Mouse (Mus musculus) limb, embryonic 15.5 days (tissue): ENCODE data around the gene Atp6v1b1. TPM values are rescaled to one million over a fixed set of nuclear protein-coding genes. Genes with fewer than 3 reads are reported as not detected.

ENCODE experiments used
- ATAC-seq: fragments of 200-750 bp; cut with Nextera tagmentation; 2 replicates; pipeline ENCODE4 v1.8.0; 2017; ENCODE audit warnings: low read depth, moderate TSS enrichment; ENCODE audit not compliant: insufficient number of reproducible peaks, low FRiP score, low TSS enrichment
- H3K27ac ChIP-seq: fragments of 300-500 bp; sonication (generic); 2 replicates; pipeline ENCODE4 v1.5.1; 2015; ENCODE audit warnings: moderate library complexity, mild to moderate bottlenecking, inconsistent platforms
- H3K27me3 ChIP-seq: fragments of 300-500 bp; sonication (generic); 2 replicates; pipeline ENCODE4 v1.6.1; 2015; ENCODE audit warnings: inconsistent platforms
- H3K36me3 ChIP-seq: fragments of 300-500 bp; sonication (generic); 2 replicates; pipeline ENCODE4 v1.6.1; 2015; ENCODE audit warnings: inconsistent platforms
- H3K4me1 ChIP-seq: fragments of 300-500 bp; sonication (generic); 2 replicates; pipeline ENCODE4 v1.6.1; 2015; ENCODE audit warnings: inconsistent platforms
- H3K4me2 ChIP-seq: fragments of 300-500 bp; sonication (generic); 2 replicates; pipeline ENCODE4 v1.6.1; 2015; ENCODE audit warnings: mild to moderate bottlenecking, inconsistent platforms
- H3K4me3 ChIP-seq: fragments of 300-500 bp; sonication (generic); 2 replicates; pipeline ENCODE4 v1.5.1; 2015; ENCODE audit warnings: mild to moderate bottlenecking, inconsistent platforms
- H3K9ac ChIP-seq: fragments of 300-500 bp; sonication (generic); 2 replicates; pipeline ENCODE4 v1.6.1; 2015; ENCODE audit warnings: inconsistent platforms
- H3K9me3 ChIP-seq: fragments of 300-500 bp; sonication (generic); 2 replicates; pipeline ENCODE4 v1.6.1; 2016; ENCODE audit warnings: inconsistent platforms
- WGBS: fragments of 180-500 bp; shearing (Covaris S2); methylation state at CpG from one replicate; pipeline ENCODE4 v1.1.7; 2015; 5-methylcytosine and 5-hydroxymethylcytosine counted together
- polyA plus RNA-seq: library from polyadenylated mRNA; unstranded; fragments of >200 nt; fragmentation: Nextera tagmentation; extraction: Ambion mirVana; gene quantifications from 2 replicates; pipeline ENCODE4 v1.2.1, GENCODE M21; 2015

The Atp6v1b1 gene
- polyA plus RNA-seq, 1 experiment from 2014 or later = not detected

- Histone ChIP-seq H3K27ac (no peak overlapping the region), H3K4me1 (no peaks in the 10 kb centered on the region), H3K9me3 (no peaks in the 10 kb centered on the region), H3K27me3 (peaks cover 39% of the 10 kb centered on the region), H3K4me2 (no peak overlapping the region), H3K36me3 (no peaks in the 10 kb centered on the region), H3K9ac (no peak overlapping the region), H3K4me3 (no peak overlapping the region)
- no peak for ATAC-seq
- 48% methylated on average over 4 of the region's 4 CpGs for whole genome bisulfite sequencing
Observed at GRCm38 (mm10) chr6:83727178-83727577, 15.6 kb upstream of the Atp6v1b1 start.

- no peak for ATAC-seq
- no peaks in the 10 kb centered on the region for H3K9me3 ChIP-seq
- peaks cover 33% of the 10 kb centered on the region for H3K27me3 ChIP-seq
- no peak overlapping the region for H3K27ac ChIP-seq
- 72% methylated on average over 3 of the region's 3 CpGs for WGBS
- no peak overlapping the region for H3K4me3 ChIP-seq
- no peak overlapping the region for H3K9ac ChIP-seq
- no peaks in the 10 kb centered on the region for H3K36me3 ChIP-seq
- no peak overlapping the region for H3K4me2 ChIP-seq
- H3K4me1 ChIP-seq = no peaks in the 10 kb centered on the region
Observed at GRCm38 (mm10) chr6:83728488-83728887, 14.3 kb upstream of the Atp6v1b1 start.

GRCm38 (mm10) chr6:83729350-83729970 lies 13.3 kb upstream of the Atp6v1b1 start:
- no peak for ATAC-seq
- Histone ChIP-seq H3K9ac (no peak overlapping the region), H3K36me3 (no peaks in the 10 kb centered on the region)

GRCm38 (mm10) chr6:83731128-83731527 lies 11.7 kb upstream of the Atp6v1b1 start:
- Histone ChIP-seq H3K4me1 (no peaks in the 10 kb centered on the region), H3K9ac (no peak overlapping the region), H3K27ac (no peak overlapping the region), H3K36me3 (no peaks in the 10 kb centered on the region), H3K4me2 (no peak overlapping the region), H3K27me3 (peaks cover 31% of the 10 kb centered on the region), H3K4me3 (no peak overlapping the region), H3K9me3 (no peaks in the 10 kb centered on the region)
- 23% methylated on average over 5 of the region's 5 CpGs for WGBS
- ATAC-seq = no peak

More at GRCm38 (mm10) chr6:83729350-83729970, 13.3 kb upstream of the Atp6v1b1 start:
- H3K27ac ChIP-seq = no peak overlapping the region
- no peaks in the 10 kb centered on the region for H3K4me1 ChIP-seq
- H3K27me3 ChIP-seq = peaks cover 26% of the 10 kb centered on the region
- WGBS = 61% methylated on average over 14 of the region's 14 CpGs
- H3K4me2 ChIP-seq = no peak overlapping the region
- no peak overlapping the region for H3K4me3 ChIP-seq
- H3K9me3 ChIP-seq = no peaks in the 10 kb centered on the region

- Histone ChIP-seq H3K27me3 (peaks cover 18% of the 10 kb centered on the region), H3K27ac (no peak overlapping the region), H3K4me3 (no peak overlapping the region), H3K9ac (no peak overlapping the region), H3K36me3 (no peaks in the 10 kb centered on the region), H3K4me2 (no peak overlapping the region), H3K9me3 (no peaks in the 10 kb centered on the region), H3K4me1 (0 out of 2 replicates have a peak, but pooled peaks cover 7% of the 10 kb centered on the region)
- WGBS = 35% methylated on average over 12 of the region's 13 CpGs
- no peak for ATAC-seq
Observed at GRCm38 (mm10) chr6:83737311-83737710, 5.5 kb upstream of the Atp6v1b1 start.

- H3K4me2 ChIP-seq = no peak overlapping the region
- H3K27me3 ChIP-seq = peaks cover 20% of the 10 kb centered on the region
- no peaks in the 10 kb centered on the region for H3K9me3 ChIP-seq
- H3K4me3 ChIP-seq = no peak overlapping the region
- H3K9ac ChIP-seq = no peak overlapping the region
- 38% methylated on average over 6 of the region's 6 CpGs for WGBS
- no peaks in the 10 kb centered on the region for H3K36me3 ChIP-seq
- no peak overlapping the region for H3K27ac ChIP-seq
- no peak for ATAC-seq
- 0 out of 2 replicates have a peak, but pooled peaks cover 7% of the 10 kb centered on the region for H3K4me1 ChIP-seq
Observed at GRCm38 (mm10) chr6:83738596-83738995, 4.2 kb upstream of the Atp6v1b1 start.

- Histone ChIP-seq H3K9me3 (no peaks in the 10 kb centered on the region), H3K27me3 (peaks cover 6% of the 10 kb centered on the region; the same call in 1 of the 2 replicates), H3K4me3 (no peak overlapping the region), H3K4me1 (0 out of 2 replicates have a peak, but pooled peaks cover 6% of the 10 kb centered on the region), H3K9ac (no peak overlapping the region), H3K4me2 (no peak overlapping the region), H3K36me3 (no peaks in the 10 kb centered on the region), H3K27ac (no peak overlapping the region)
- WGBS = 69% methylated on average over 5 of the region's 5 CpGs
- no peak for ATAC-seq
Observed at GRCm38 (mm10) chr6:83743212-83743611, 422 bp downstream of the Atp6v1b1 start.

GRCm38 (mm10) chr6:83744126-83744525 lies 1.3 kb downstream of the Atp6v1b1 start:
- Histone ChIP-seq H3K9ac (no peak overlapping the region), H3K9me3 (no peaks in the 10 kb centered on the region), H3K27me3 (peaks cover 12% of the 10 kb centered on the region; the same call in 1 of the 2 replicates), H3K4me1 (no peaks in the 10 kb centered on the region), H3K4me2 (no peak overlapping the region), H3K4me3 (no peak overlapping the region), H3K27ac (no peak overlapping the region), H3K36me3 (no peaks in the 10 kb centered on the region)
- ATAC-seq = peak; percentile 32; the same call in 1 of the 2 replicates
- 67% methylated on average over 5 of the region's 5 CpGs for WGBS

- Histone ChIP-seq H3K9ac (no peak overlapping the region), H3K36me3 (no peaks in the 10 kb centered on the region), H3K4me2 (no peak overlapping the region), H3K4me3 (no peak overlapping the region), H3K27me3 (peaks cover 12% of the 10 kb centered on the region; the same call in 1 of the 2 replicates), H3K27ac (no peak overlapping the region), H3K4me1 (no peaks in the 10 kb centered on the region), H3K9me3 (no peaks in the 10 kb centered on the region)
- 44% methylated on average over 5 of the region's 5 CpGs for WGBS
- no peak for ATAC-seq
Observed at GRCm38 (mm10) chr6:83744557-83744956, 1.8 kb downstream of the Atp6v1b1 start.

- no peak overlapping the region for H3K4me3 ChIP-seq
- no peaks in the 10 kb centered on the region for H3K36me3 ChIP-seq
- no peaks in the 10 kb centered on the region for H3K4me1 ChIP-seq
- ATAC-seq = no peak
- no peak overlapping the region for H3K27ac ChIP-seq
- no peaks in the 10 kb centered on the region for H3K9me3 ChIP-seq
- peaks cover 12% of the 10 kb centered on the region; the same call in 1 of the 2 replicates for H3K27me3 ChIP-seq
- H3K4me2 ChIP-seq = no peak overlapping the region
- WGBS = 57% methylated on average over 2 of the region's 2 CpGs
- no peak overlapping the region for H3K9ac ChIP-seq
Observed at GRCm38 (mm10) chr6:83745466-83745865, 2.7 kb downstream of the Atp6v1b1 start.

- H3K4me1 ChIP-seq = no peaks in the 10 kb centered on the region
- ATAC-seq = no peak
- no peak overlapping the region for H3K27ac ChIP-seq
- WGBS = 58% methylated on average over 3 of the region's 3 CpGs
- H3K4me3 ChIP-seq = no peak overlapping the region
- no peaks in the 10 kb centered on the region for H3K36me3 ChIP-seq
- peaks cover 26% of the 10 kb centered on the region for H3K27me3 ChIP-seq
- no peak overlapping the region for H3K9ac ChIP-seq
- no peaks in the 10 kb centered on the region for H3K9me3 ChIP-seq
- H3K4me2 ChIP-seq = no peak overlapping the region
Observed at GRCm38 (mm10) chr6:83749286-83749685, 6.5 kb downstream of the Atp6v1b1 start.

- Histone ChIP-seq H3K4me2 (no peak overlapping the region), H3K4me1 (no peaks in the 10 kb centered on the region), H3K36me3 (no peaks in the 10 kb centered on the region)
Observed at GRCm38 (mm10) chr6:83750171-83750684, 7.4 kb downstream of the Atp6v1b1 start.

More at GRCm38 (mm10) chr6:83750171-83750684, 7.4 kb downstream of the Atp6v1b1 start:
- no peak overlapping the region for H3K4me3 ChIP-seq
- WGBS = 11% methylated on average over 11 of the region's 11 CpGs
- H3K27ac ChIP-seq = no peak overlapping the region
- no peak for ATAC-seq
- no peaks in the 10 kb centered on the region for H3K9me3 ChIP-seq
- no peak overlapping the region for H3K9ac ChIP-seq
- H3K27me3 ChIP-seq = peaks cover 26% of the 10 kb centered on the region
